Mouse (Mus musculus): ENCODE data around the gene Ispd.

Ispd gene

DNA sequence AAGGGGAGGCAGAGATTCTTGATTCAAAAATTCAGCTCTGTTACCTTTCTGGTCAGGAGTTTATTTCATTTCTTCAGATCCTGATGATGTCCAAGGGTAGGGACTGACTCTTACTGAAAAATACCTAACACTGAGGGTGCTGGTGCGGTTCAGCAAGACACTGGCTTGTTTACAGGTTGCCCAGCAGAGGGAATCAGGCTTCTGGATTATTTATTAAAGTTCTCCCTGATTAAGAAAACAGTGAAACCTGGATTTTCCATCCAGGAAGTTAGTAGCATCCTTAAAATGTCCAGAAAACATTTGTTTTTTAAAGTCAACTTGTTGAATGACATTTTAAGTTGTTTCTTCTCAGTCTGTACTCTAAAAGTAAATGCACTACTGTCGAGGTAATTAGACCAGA, 337.2 kb downstream of the Ispd start:
- no peak for DNase-seq

- DNase-seq, result no peak
Observed at GRCm38 (mm10) chr12:36719074-36719473, 337.8 kb downstream of the Ispd start.

DNA sequence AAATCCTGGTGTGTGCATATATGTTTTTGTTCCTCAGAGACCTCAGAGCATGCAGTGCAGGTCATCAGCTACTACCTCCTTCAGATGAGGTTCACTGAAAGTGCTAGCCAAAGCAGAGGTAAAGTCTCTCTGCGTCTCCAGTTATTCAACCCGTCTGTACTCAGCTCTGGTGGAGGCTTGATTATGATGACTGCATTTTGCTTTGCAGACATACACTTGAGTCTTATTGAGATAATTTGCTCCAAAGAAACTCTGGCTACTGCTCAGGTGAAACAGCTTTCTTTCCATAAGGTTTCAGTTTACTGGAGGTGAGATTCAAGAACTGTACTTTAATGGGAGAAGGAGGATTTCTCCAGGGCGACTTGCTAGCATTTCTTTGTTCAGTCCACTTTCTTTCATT, 339.5 kb downstream of the Ispd start:
- no peak for DNase-seq

GRCm38 (mm10) chr12:36721223-36721622, 340.0 kb downstream of the Ispd start:
- DNase-seq, result peak; percentile 7 to 12

GRCm38 (mm10) chr12:36722754-36723153, 341.5 kb downstream of the Ispd start:
- DNase-seq, result no peak

DNA sequence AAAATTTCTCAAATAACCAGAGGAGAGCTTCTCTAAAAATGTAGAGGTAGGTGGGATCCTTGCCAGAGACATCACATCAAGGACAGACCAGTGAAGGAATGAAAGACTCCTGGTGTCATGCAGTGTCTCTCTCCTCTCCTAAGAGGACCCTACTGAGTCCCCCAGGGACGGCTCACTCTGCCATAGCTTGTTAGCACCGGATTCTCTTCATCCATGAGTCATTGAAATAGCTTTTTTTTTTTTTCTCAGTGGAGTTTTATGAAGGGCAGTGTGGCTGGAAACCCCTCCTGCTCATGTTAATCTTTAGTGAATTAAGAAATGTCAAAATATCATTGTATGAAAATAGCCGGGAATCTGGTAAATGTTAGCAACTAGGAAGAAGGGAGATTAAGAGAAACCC, 342.1 kb downstream of the Ispd start:
- DNase-seq, result no peak

DNA sequence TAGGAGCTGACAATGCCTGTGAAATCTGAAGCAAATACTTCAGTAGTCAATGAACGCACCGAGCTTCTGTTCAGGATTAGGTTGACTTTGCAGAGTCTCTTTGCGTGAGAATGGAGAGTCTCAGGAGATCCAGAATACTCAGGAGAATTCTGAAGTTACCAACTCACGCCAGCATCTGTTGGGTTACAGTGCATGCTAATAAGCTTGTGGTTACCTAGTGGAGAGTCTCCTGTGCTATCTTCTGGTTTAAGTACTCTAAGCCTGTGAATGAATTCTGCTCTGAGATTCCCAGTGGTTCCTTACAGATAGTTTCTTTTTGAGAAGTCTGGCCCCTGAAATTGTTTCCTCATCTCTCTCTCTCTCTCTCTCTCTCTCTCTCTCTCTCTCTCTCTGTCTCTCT, 343.0 kb downstream of the Ispd start:
- DNase-seq, result no peak

DNA sequence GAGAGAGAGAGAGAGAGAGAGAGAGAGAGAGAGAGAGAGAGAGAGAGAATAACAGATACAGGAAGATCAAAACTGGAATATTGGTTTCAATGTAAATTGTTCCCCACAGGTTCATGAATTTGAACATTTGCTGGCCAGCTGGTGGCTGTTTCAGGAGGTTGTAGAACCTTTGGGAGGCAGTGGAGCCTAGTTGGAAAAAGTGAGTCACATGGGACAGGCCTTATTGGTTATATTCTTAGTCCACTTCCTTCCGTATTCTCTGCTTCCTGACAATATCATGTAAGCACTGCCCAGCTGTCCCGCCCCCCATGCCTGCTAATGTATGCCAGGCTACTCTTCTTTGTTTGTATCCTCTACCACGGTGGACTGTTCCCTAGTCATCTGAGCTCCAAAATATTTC, 344.0 kb downstream of the Ispd start:
- DNase-seq, result no peak

GRCm38 (mm10) chr12:36726026-36726425, 344.8 kb downstream of the Ispd start:
- DNase-seq, result no peak

DNA sequence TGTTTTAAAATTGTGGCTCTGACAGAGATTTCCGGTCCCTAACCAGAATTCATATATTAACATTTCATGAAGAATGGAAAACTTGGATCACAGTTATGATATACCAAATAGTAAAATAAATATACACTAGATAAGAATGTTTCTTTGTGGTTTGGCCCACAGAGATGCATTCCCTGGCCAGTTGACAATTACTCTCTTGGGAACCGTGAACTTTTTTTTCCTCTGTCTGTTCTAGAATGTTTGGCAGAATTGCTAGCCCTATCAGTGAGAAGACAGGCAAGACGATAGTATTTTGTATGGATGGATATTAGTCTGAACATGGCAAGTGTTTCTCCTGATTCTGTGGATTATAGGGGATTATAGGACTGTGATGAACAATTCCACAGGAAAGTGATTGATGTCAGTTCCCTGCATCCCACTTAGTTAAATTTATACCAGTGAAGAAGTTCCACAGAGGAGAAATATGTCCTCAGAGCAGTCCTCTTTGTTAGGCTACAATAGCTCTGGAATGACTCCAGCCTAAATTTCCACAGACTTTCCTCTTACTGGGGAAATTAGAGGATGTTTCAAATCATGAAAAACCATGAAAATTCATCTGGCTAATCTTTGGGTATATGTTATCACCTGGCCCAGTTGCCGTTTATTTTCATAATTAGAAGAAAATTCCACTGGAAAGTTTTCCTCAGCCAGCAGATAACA, 352.6 kb downstream of the Ispd start:
- DNase-seq, result no peak
